Mouse (Mus musculus): ENCODE data around the gene Gm45208.
"Not testable (repeated sequence)": the region's sequence is repeated elsewhere in the genome, so short reads cannot be mapped to it uniquely, and the experiment has no call there.

Gm45208 gene

DNA sequence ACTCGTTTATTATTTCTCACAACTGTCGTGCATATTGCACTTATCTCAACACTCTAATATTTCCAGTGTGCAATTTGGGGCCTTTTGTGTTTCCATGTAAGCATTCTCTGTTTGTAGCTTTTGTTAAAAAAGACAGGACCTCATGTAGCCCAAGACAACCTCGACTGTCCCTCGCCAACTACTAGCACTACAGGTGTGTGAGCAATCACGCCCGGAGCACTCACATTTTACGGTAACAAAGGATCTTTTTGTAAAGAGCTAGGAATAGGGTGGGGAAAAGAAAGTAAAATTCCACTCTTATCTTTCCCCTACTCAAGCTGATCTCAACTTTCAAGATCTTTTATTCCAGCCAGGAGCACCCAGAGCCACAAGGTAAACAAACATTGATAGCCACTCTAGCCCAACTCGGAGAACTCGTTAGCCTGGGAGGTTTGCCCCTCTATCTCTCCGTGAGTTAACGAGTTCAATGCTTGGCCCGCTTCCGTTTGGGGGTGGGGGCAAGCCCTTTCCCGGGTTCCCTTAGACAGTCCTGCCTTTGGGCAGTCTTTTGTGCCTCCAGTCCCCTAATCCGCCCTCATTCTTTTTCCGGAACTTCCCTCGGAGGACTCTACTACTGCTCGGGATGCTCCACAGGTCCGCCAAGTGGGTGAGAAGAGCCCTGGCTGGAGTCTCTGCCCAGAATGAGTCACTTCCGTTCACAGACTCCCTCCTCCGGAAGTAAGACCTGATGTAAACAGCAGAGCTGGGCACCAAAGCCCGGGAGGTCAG lies at the start of gene Gm45208:
Gene Gm45208, plus strand, starts transcription at position 732 of the 768 bp plus-strand sequence.
- DNase-seq: peak; percentile 76

DNA sequence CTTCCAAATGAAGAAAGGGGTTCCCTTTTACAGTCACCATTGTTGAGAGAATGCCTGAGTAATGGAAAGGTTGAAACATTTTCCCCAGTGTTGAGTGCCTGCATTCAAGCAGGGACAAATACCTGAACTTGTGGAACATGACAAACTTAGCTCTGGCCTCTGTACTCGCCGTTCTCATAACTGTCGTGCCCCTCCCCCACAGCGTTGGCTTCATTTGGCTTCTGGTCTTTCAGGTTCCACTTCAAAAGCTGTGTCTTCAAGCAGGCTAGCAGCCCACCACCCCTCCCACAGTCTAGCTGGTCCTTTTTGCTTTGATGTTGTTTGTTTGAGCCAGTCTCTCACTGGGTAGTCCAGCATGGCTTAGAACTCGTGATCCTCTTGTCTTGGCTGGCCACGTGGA lies 49.3 kb upstream of the Gm45208 start:
- peak; percentile 28 to 52 for DNase-seq

DNA sequence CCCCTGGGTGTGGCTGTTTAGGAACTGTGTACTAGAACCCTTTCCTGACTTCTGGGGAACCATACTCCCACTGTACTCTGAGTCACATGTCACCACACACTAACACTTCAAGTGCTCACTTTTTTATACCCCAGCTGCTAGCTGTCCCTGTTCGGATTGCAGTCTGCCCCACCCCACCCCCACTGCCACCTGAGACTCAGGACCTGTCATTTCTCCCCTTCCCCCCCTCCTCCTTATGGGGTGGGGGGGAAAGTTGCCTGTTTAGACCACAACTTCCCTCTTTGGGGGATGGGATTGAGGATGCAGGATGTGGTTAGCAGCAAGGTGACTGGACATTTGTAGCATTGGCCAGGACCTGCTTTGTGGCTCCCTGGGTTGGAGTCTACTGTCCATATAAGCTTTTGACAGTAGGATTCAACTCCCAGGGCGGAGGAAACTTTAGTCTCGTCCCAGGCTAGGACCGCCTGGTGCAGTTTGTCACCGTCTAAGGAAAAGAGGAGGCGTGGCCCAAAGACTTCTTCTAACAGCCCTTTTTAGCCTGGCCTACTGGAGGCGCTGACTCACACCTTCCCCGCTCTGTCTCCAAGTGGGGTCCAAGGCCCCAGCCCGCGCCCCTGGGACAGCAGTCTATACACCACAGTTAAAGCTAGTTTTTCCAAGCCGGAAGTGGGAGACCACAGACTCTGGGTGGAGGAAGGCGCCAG lies 48.3 kb upstream of the Gm45208 start:
- DNase-seq: no peak

DNA sequence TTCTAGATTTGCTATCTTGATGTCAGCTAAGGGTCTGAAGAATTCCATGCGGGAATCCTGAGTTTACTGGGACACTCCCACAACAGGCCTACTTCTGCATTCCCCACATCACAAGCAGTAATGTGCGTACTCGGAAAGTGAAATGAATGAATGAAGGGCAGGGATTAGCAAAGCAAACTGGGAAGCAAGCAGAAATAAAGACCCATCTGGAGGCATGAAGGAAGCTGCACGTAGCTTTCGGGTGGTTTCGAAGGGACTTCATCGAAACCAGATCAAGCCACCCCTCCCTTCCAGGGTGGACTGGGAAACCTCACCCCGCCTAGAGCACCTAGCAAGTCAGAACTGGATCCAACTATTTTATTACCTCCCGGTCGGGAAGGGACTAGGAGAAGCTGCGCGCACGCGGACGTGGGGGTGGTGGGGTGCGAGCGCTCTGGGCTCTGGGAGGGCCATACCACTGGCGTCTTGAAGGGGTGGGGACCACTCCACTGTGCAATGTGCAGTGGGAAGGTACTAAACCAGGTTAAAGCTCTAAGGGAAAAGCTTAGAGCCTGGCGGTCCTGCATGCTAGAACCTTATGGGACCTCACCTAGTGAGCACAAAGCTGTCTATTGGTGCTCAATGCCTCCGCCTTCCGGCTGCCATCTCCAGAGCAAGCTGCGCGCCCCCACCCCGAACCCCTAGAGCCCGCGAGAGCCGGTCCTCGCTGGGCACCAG lies 47.6 kb upstream of the Gm45208 start:
- DNase-seq: peak; percentile 30 to 31

DNA sequence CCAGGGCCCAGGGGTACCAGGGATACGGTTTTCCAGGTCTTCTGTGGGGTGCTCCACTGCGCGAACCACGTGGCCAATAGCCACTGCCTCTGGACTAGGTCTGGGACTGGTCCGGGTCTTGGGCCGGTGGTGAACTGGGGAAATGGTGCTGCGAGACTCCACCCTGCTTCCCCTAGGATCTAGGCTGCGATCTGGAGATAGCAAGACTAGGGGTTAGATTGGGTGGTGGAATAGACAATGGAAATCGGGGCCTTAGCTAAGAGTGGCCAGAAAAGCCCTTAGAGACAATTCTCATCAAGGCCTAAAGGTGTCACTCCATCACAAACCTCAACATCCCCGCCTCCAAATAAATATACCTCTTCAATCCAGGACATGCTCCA lies 47.1 kb upstream of the Gm45208 start:
- DNase-seq: no peak

DNA sequence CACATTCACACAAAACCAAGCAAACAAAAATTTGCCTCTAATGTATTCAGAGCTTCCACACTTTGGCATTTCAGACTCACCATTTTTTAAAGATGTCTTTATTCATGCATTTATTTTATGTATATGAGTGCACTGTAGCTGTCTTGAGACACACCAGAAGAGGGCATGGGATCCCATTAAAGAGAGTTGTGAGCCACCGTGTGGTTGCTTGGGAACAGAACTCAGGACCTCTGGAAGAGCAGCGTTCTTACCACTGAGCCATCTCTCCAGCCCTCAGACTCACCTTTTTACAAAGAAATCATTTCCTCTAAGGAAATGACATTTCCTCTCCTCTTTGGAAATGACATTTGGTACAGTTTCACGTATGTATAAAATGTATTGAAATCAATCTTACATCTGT lies 43.1 kb upstream of the Gm45208 start:
- no peak for DNase-seq

DNA sequence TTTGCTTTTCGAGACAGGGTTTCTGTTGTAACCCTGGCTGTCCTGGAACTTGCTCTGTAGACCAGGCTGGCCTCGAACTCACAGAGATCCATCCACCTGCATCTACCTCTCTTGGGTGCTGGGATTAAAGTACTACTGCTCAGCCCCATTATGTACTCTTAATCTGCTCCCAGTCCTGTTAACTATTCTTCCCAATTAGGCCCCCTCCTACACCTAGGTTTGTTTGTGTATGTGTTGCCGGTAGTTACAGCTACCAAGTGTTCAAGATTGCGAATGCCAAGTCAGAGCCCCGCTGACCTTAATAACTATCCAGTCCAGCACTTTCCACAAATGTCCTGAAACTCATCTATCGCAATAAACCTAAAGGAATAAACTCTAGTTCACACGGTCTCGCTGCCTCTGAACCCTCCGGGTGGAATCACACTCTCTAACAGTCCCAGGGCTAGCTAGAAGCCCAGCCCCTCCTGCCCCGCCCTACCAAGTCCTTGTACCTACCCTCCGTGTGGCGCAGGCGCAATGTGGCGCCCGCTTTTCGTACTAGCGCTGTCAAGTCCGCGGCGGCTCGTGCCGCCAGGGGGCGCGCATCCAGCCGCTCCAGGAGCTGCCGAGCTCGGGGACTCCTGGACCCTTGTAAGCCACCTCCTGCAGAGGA lies 42.5 kb upstream of the Gm45208 start:
- peak; percentile 94 to 96 for DNase-seq

DNA sequence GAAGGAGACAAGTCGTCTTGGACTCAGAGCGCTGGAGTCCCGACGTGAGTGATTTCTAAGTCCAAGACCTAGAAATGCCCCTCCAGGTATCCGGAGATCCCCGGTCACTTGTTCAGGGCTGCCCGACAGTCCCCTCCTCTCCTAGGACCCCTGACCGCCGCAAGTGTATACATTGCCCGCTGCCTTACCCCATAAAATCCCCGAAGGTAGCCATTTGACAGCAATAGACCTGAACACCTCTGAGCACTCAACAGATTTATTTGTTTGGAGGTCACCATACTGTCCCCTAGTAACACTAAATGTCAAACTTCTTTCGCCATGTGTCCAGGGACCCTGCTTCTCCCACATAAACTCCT lies 42.0 kb upstream of the Gm45208 start:
- no peak for DNase-seq

DNA sequence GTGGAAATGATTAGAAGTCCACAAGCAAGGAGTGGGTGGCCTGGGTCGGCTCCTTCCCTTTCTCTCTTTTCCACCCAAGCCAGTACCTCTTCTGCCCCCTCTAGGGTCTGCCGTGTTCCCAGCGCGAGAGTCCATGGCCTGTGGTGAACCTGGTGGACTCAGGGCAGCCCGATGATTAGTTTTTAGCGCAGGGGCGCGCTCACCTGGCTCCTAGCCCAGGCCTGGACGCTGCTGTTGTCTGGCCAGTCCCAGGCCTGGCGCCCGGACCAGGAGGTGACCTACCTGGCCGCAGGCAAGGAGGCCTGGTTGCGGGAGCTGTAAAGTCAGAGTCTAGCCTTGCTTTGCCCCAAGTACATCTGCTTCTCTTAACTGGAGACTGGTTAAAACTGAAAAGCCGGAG lies 41.2 kb upstream of the Gm45208 start, which contains the start of gene Magix:
Gene Magix, minus strand, starts transcription at position 388 of the 400 bp plus-strand sequence.
- peak; percentile 76 to 81 for DNase-seq

DNA sequence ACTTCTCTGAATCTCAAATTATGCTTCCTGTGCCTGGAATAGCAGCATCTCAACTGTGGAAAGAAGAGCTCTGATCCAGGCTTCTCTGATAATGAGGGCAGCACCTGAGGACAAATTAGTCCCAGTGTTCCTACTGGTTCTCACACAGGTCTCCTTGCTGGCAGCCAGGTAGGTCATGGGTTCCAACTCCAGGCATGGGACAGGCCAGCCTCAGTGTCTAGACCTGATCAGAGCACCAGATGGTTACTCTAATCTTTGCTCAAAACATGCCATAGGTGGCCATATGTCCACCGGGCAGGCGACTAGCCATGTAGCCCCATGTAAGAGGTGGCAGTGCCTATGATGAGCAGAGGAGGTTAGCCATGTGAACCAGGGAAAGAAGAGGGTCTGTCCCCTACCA lies 33.7 kb upstream of the Gm45208 start:
- no peak for DNase-seq

DNA sequence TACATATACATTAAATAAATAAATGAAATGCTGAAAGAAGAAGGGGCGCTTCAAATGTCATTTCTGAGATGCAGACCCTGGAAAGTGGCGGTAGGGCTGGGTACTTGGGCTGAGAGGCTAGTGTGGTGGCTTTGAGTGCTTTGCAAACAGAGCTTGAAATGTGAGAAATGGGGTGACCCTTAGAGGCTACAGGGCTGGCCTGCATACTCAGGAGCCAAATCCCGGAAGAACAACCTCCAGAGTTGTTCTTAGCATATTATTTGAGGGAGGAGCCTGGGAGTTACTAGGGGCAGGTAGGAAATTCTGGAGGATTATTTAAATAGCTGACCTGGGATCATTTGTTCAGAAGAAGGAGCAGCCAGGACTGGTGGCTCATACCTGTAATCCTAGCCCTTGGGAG lies 31.6 kb upstream of the Gm45208 start:
- no peak for DNase-seq

DNA sequence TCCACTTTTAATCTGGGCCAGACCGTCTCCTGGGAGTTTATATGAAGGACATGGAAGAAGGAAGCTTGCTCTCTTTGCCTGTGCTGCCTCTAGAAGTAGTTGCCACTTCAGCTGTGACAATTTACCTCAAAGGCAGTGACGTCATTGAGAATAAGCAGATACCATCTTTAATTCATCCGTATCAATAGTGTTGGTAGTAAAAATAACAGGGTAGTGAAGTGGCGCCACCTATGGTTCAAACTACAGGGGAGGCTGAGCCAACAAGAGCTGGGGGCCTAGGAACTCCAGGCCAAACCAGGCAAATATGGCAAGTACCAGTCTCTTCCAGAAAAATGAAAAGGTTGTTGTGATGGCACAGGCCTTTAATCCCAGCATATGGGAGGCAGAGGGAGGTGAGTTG lies 29.2 kb upstream of the Gm45208 start:
- peak; percentile 33 to 60 for DNase-seq

DNA sequence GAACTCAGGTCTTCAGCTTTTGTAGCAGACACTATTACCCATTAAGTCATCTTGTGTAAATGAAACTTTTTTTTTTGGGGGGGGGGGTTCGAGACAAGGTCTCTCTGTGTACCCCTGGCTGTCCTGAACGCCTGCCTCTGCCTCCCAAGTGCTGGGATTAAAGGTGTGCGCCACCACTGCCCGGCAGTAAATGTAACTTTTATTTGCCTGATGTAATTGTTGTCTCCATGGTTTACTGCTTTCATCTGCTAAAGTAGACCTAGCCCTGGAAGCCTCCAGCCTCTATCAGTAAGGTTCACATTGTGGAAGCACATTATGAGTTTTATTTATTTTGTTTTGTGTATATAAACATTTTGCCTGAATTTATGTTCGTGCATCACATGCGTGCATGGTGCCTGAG lies 25.5 kb upstream of the Gm45208 start:
- DNase-seq: no peak

DNA sequence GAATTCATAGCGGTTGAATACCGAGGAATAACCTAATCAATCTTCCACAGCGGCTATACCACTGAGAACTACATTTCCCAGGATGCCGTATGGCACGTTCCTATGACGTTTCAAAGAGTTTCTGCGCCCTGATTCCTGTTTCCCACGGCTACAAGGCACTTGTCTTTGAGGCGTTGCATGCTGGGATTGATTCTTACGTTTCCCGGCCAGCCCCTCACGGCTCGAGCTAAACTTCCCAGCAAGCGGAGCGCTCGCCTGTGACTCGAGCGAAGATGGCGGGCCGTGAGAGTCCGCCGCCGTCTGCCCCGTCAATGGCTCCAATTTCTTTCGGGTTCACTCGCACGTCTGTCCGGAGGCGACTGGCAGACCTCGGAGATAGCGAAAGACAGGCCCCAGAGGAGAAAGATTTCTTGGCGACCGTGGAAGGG lies 25.1 kb upstream of the Gm45208 start, which contains the start of gene Gpkow:
Gene Gpkow, plus strand, starts transcription at position 178 of the 428 bp plus-strand sequence.
- DNase-seq: peak; percentile 85 to 93

DNA sequence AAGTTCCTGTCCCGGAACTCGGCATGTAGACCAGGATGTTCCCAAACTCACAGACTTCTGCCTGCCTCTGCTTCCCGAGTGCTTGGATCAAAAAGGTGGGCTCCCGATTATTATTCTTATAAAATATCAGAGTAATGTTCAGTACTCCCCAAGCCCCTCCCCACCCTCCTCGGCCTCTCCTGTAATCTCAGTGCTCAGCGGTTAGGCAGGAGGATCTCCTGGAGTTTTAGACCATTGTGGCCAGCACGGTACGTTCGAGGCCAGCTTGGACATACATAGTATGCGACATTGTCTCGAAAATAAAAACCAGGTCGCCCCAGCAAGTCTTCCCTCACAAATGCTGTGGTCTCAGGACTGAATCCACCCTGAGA lies 8.3 kb upstream of the Gm45208 start:
- not testable (repeated sequence) for DNase-seq

DNA sequence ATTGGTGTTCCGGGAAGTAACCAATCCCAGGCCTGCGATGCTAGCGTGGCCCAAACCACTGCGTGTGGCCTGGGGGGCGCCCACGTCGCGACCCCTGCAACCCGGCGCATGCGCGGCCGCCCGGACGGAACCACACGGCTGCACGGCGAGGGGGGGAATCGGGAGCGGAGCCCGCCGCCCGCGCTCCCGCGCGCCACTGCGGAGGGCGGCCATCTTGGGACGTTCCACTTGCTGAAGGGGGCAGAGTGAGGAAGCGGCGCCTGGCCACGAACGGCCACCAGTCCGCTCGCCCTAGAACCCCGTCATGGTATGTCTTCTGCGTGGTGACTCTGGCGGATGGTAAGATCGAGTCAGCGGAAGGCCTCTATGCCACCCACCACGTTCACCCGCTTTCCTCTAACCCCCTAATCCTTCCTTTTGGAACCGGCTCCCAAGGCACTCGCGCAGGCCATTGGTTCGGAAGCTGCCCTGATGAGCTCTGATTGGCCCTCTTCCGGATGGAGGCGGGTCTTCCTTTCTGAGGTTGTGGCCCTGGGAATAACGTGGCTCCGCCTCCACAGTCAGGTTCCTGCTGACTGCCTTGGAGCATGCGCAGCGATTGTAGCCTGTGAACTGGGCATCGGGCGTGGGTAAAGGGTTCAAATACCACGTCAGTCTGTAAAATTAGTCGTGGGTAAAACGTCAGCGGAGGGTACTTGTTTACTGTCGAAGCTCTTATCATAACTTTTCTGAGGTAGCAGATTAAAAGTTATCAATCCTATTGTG lies 7.7 kb upstream of the Gm45208 start, which contains the start of gene Wdr45:
Gene Wdr45, plus strand, starts transcription at position 199 of the 765 bp plus-strand sequence.
- DNase-seq: peak; percentile 94 to 98

DNA sequence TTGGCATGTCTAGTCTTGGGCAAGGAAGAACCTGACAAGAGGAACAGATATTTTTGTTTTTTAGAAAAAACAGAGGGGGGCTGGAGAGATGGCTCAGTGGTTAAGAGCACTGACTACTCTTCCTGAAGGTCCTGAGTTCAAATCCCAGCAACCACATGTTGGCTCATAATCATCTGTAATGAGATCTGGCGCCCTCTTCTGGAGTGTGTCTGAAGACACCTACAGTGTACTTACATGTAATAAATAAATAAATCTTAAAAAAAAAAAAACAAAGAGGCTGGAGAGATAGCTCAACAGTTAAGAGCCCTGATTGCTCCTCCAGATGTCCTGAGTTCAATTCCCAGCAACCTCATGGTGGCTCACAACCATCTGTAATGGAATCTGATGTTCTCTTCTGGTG lies 6.0 kb upstream of the Gm45208 start:
- peak in 1 of 2 experiments; percentile 31 for DNase-seq

DNA sequence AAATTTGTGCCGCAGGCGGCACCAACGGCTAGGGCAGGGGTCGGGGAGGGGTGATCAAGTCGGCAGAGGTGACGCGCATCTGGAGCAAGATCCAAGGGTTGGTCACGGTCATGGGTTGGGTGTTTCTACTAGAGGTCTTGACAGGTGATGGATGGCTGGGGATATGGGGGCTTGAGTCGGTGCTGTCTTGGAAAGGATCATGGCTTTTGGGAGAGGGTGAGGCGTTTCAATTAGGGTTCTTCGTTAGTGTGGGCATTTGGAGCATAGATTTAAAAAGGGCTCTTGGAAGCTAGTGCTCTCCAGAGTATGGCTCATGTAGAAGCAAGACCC lies 202 bp downstream of the Gm45208 start:
- no peak for DNase-seq

DNA sequence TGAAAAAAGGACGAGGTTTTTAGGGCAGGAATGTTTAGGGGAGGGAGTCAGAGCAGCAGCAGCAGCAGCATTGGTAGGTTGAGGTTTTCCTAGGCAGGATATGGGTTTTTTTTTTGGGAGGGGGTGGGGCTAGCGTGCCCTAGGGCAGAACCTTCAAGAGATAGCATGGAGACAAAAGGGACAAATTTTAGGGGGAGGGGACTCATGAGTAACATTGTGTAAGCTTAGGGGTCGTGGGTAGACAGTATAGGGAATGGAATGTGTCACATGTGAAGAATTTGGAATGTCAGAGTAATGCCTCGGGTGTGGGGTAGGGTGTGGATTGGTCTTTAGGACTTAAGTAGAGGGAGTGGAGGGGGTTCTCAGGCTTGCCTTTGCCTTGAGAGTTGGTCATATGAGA lies 646 bp downstream of the Gm45208 start:
- DNase-seq: no peak

DNA sequence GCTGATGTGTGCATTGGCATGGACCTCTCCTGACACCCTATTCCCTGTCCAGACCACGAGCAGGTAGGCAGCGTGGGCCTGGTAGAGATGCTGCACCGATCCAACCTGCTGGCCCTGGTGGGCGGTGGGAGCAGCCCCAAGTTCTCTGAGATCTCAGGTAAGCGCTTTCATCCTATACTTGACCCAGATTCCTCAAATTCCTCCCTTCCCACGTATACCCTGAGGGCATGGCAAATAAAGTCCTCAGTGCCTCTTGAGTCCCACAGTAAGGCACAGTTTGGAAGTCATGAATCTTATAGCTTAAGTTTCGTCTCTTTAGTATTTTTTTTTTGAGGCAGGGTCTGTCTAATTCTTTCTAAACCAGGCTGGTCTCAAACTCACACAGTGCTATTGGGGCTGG lies 2.1 kb downstream of the Gm45208 start:
- DNase-seq: no peak

DNA sequence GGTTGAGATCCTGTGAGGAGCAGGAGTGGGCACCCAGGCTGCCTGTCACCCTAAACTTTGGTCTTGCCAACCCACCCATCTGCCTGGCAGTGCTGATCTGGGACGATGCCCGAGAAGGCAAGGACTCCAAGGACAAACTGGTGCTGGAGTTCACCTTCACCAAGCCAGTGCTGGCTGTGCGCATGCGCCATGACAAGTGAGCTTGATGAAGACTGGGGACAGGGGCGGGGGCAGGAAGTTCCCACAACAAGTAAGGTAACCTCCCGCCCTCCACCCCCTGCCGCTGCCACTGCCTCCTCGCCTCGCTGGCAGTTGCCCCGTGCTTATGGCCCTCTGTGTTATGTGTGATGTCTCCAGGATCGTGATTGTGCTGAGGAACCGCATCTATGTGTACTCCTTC lies 3.8 kb downstream of the Gm45208 start:
- DNase-seq: no peak

DNA sequence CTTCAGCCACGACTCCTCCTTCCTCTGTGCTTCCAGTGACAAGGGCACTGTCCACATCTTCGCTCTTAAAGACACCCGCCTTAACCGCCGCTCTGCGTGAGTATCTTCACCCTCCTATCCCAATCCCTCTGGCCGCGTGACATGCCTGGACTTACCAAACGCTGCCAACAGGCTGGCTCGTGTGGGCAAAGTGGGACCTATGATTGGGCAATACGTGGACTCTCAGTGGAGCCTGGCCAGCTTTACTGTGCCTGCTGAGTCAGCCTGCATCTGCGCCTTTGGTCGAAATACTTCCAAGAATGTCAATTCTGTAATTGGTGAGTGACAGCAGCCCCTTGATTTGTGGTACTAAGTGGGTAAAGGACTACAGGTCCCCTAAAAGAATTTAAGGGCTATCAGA lies 5.1 kb downstream of the Gm45208 start:
- DNase-seq: no peak

Data from kidney, postnatal 36 days (tissue).